Mouse (Mus musculus) CH12.LX (cell line): ENCODE results near the gene Prep. TPM values are rescaled to one million over a fixed set of nuclear protein-coding genes. Genes with fewer than 3 reads are reported as not detected.

ENCODE experiments used
- DNase-seq: peaks from one replicate; pipeline ENCODE4 v3.0.0-alpha.2; 2013; ENCODE audit errors: extremely low read depth
- H3K27ac ChIP-seq: 2 replicates; pipeline ENCODE4 v1.5.1; 2012; ENCODE audit warnings: low read depth, mild to moderate bottlenecking, control low read depth, moderate library complexity; ENCODE audit not compliant: insufficient read depth
- H3K27me3 ChIP-seq: replicated peaks from 2 replicates; pipeline ENCODE3; 2012; ENCODE audit warnings: inconsistent platforms
- H3K36me3 ChIP-seq, 2 experiments: replicated peaks in 1 of 2; 2 replicates each; pipeline versions ENCODE3 to v1.6.1; 2012; ENCODE audit warnings: inconsistent platforms in 1 of 2, low read length in 1 of 2, mild to moderate bottlenecking in 1 of 2, mixed read lengths in 1 of 2, moderate library complexity in 1 of 2; ENCODE audit not compliant: control insufficient read depth in 1 of 2, insufficient read depth in 1 of 2
- H3K4me1 ChIP-seq, 2 experiments: 2 replicates each; pipeline ENCODE4 v1.6.1; 2012; ENCODE audit warnings: inconsistent platforms in 1 of 2, moderate library complexity in 1 of 2; ENCODE audit not compliant: insufficient read depth in 2 of 2, control insufficient read depth in 1 of 2
- H3K4me2 ChIP-seq: 2 replicates; pipeline ENCODE4 v1.6.1; 2012; ENCODE audit warnings: low read depth, mild to moderate bottlenecking, control low read depth; ENCODE audit not compliant: poor library complexity, insufficient read depth, severe bottlenecking
- H3K4me3 ChIP-seq, 3 experiments: fragments of 150-350 bp in 1 of 3; sonication (generic) in 1 of 3; replicated peaks in 1 of 3; 2 replicates each; pipeline versions ENCODE3 to v1.5.1; 2011 to 2012; ENCODE audit warnings: low read depth in 2 of 3, low read length in 2 of 3, mild to moderate bottlenecking in 2 of 3, moderate library complexity in 2 of 3, control low read depth in 1 of 3, improper control_type of control experiment in 1 of 3, inconsistent platforms in 1 of 3, mixed read lengths in 1 of 3; ENCODE audit not compliant: poor library complexity in 1 of 3
- H3K79me2 ChIP-seq: replicated peaks from 2 replicates; pipeline ENCODE4 v1.6.1; 2012; ENCODE audit warnings: mild to moderate bottlenecking, moderate library complexity; ENCODE audit not compliant: control insufficient read depth, poor library complexity, insufficient read depth, severe bottlenecking; ENCODE audit errors: extremely low read depth
- H3K9ac ChIP-seq: 2 replicates; pipeline ENCODE4 v1.6.1; 2012; ENCODE audit warnings: low read depth, mild to moderate bottlenecking, control low read depth, moderate library complexity; ENCODE audit not compliant: insufficient read depth
- H3K9me3 ChIP-seq: replicated peaks from 2 replicates; pipeline ENCODE3; 2012; ENCODE audit warnings: low read length, inconsistent platforms, mixed read lengths
- CHD1 ChIP-seq: IDR thresholded peaks from 2 replicates; pipeline ENCODE4 v1.6.1; 2012; ENCODE audit warnings: low read depth, low read length, improper control_type of control experiment, inconsistent platforms
- CHD2 ChIP-seq: IDR thresholded peaks from 2 replicates; pipeline ENCODE4 v1.6.1; 2011; ENCODE audit warnings: low read length, improper control_type of control experiment
- CTCF ChIP-seq, 2 experiments: IDR thresholded peaks in 1 of 2; conservative IDR thresholded peaks in 1 of 2; 2 replicates each; pipeline ENCODE4 v1.5.1; 2011 to 2012; ENCODE audit warnings: low read depth in 2 of 2, low read length in 2 of 2, improper control_type of control experiment in 1 of 2, inconsistent platforms in 1 of 2, mild to moderate bottlenecking in 1 of 2, moderate library complexity in 1 of 2
- HCFC1 ChIP-seq: IDR thresholded peaks from 2 replicates; pipeline ENCODE4 v1.6.1; 2012; ENCODE audit warnings: low read depth, mild to moderate bottlenecking, inconsistent platforms, low read length, improper control_type of control experiment
- IRF4 ChIP-seq: IDR thresholded peaks from 2 replicates; pipeline ENCODE4 v1.6.1; 2014; ENCODE audit warnings: low read depth, mild to moderate bottlenecking, inconsistent platforms, low read length, improper control_type of control experiment
- MAZ ChIP-seq: IDR thresholded peaks from 2 replicates; pipeline ENCODE4 v1.6.1; 2012; ENCODE audit warnings: low read depth, mild to moderate bottlenecking, inconsistent platforms, low read length, improper control_type of control experiment, moderate library complexity
- MEF2A ChIP-seq: IDR thresholded peaks from 2 replicates; pipeline ENCODE4 v1.6.1; 2014; ENCODE audit warnings: low read depth, mild to moderate bottlenecking, inconsistent platforms, low read length, improper control_type of control experiment, borderline replicate concordance
- POLR2A ChIP-seq: IDR thresholded peaks from 2 replicates; pipeline ENCODE4 v1.6.1; 2011; ENCODE audit warnings: low read depth, mild to moderate bottlenecking, improper control_type of control experiment, low read length
- POLR2AphosphoS2 ChIP-seq: IDR thresholded peaks from 2 replicates; pipeline ENCODE4 v1.6.1; 2011; ENCODE audit warnings: low read depth, low read length, improper control_type of control experiment
- RAD21 ChIP-seq: IDR thresholded peaks from 2 replicates; pipeline ENCODE4 v1.6.1; 2011; ENCODE audit warnings: low read depth, mild to moderate bottlenecking, low read length, improper control_type of control experiment, moderate library complexity
- SMC3 ChIP-seq: IDR thresholded peaks from 2 replicates; pipeline ENCODE4 v1.6.1; 2011; ENCODE audit warnings: low read depth, low read length, improper control_type of control experiment
- TBP ChIP-seq: conservative IDR thresholded peaks from 2 replicates; pipeline ENCODE4 v1.6.1; 2011; ENCODE audit warnings: low read depth, low read length, improper control_type of control experiment
- USF1 ChIP-seq: IDR thresholded peaks from 2 replicates; pipeline ENCODE4 v1.6.1; 2014; ENCODE audit warnings: low read depth, mild to moderate bottlenecking, inconsistent platforms, low read length, improper control_type of control experiment
- dilution Hi-C: fragments of 300-500 bp; cut with MboI; formaldehyde crosslinking; loops from 2 replicates; pipeline ENCODE4 v1.14.3; 2020; ENCODE audit warnings: low sequenced_read_pairs; ENCODE audit not compliant: extremely low pct_unique_long_range_greater_than_20kb, extremely low pct_ligation_motif_present
- in situ Hi-C: fragments of 300-500 bp; cut with MboI; formaldehyde crosslinking; loops from 3 replicates; pipeline ENCODE4 v1.14.3; 2019; ENCODE audit warnings: low sequenced_read_pairs, low pct_ligation_motif_present, low pct_unique_long_range_greater_than_20kb, mixed read lengths
- polyA plus RNA-seq: library from polyadenylated mRNA; unstranded; fragments of >175 nt; gene quantifications from 2 replicates; pipeline ENCODE4 v1.2.1, GENCODE M21; 2012; ENCODE audit warnings: low read depth; ENCODE audit not compliant: insufficient read length
- total RNA-seq, 2 experiments: library from RNA; depleted of rRNA; stranded (reverse); fragments of 300-350 nt in 1 of 2; fragments of >200 nt in 1 of 2; gene quantifications; 2 replicates each; pipeline ENCODE4 v1.2.3; 2012 to 2014

Gene Prep
- total and polyA plus RNA-seq, 3 experiments, result 17.6 to 28.2 (median 25.7) TPM

- no peaks in the 10 kb centered on the region for H3K79me2 ChIP-seq
- no peak overlapping the region for H3K9ac ChIP-seq
- H3K9me3 ChIP-seq, result no peaks in the 10 kb centered on the region
- dilution Hi-C loops, result no loop called here
- TF ChIP-seq CHD2 (no peak), CTCF (conservative IDR thresholded peaks at IDR 0.05 in 1 of 2, IDR thresholded peaks at IDR 0.05 in 1 of 2; ENCODE audit: low read depth in 2 of 2, low read length in 2 of 2) (peak in 1 of 2 experiments; percentile 55; a peak in 2 of 4 replicates), CHD1 (no peak), TBP (no peak), RAD21 (peak; percentile 58), MAZ (no peak), POLR2AphosphoS2 (no peak), SMC3 (peak; percentile 20; the same call in 1 of the 2 replicates), HCFC1 (no peak)
- TF ChIP-seq, all 38 proteins: peak for 3
- Histone ChIP-seq H3K4me2 (no peak overlapping the region), H3K4me1 (no peaks in the 10 kb centered on the region), H3K27ac (no peak overlapping the region), H3K4me3 (no peak overlapping the region), H3K36me3 (no peaks in the 10 kb centered on the region), H3K27me3 (no peaks in the 10 kb centered on the region)
- in situ Hi-C loops, result no loop called here
- no peak for DNase-seq
These were observed 118.5 kb downstream of the Prep start for GRCm38 (mm10) chr10:45185457-45185856.

DNA sequence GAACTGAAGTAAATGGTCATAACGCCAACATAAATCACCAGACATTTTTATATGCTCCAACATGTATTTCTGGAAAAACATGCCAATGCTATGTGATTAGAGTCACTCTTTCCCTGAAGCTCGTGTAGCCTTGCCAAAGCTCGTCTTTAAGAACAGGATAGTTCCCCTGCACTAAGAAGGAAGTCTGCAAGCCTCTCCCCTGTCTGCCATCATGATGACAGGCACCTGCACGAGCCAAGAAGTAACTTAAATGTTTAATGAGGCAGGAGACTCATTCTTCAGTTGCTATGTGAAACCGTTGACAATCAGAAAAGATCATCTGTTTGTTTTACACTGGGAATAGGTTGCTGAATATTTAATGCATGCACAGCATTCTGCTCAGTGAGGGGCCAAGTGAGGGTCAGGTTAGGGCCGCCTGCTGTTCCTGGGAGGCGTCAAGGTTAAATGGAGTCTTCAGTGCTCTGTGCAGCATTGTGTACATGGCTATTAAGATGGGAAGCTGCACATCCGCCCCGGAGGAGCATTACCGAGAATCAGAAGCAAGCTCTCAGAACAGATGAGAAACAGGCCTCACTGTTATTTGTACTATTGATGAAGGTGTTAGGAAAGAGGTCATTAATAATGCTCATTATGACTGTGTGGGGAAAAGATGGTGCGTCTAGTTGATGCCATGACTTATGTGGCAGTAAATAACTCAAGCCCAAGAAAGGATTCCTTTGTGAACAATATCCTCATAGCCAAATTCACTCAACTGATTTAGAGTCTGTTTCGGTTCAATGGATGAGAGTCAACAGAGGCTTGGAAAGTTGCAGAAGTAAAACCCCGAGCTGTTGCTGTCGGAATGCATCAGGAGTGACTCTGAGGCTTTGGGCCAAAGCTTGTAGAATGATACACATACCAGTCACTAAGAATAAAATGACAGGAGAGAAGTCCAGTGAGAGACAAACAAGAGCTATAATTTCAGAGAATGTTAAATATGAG is 126.6 kb downstream of the Prep start:
- Histone ChIP-seq H3K4me1 (no peaks in the 10 kb centered on the region), H3K27ac (no peak overlapping the region), H3K79me2 (no peaks in the 10 kb centered on the region), H3K9me3 (peaks cover 1% of the 10 kb centered on the region), H3K4me3 (no peak overlapping the region), H3K27me3 (no peaks in the 10 kb centered on the region), H3K4me2 (no peak overlapping the region), H3K9ac (no peak overlapping the region), H3K36me3 (no peaks in the 10 kb centered on the region)
- no peak for DNase-seq
- in situ Hi-C loops (no loop called here), dilution Hi-C loops (no loop called here)
- TF ChIP-seq IRF4 (no peak), USF1 (no peak), POLR2A (no peak)

DNA sequence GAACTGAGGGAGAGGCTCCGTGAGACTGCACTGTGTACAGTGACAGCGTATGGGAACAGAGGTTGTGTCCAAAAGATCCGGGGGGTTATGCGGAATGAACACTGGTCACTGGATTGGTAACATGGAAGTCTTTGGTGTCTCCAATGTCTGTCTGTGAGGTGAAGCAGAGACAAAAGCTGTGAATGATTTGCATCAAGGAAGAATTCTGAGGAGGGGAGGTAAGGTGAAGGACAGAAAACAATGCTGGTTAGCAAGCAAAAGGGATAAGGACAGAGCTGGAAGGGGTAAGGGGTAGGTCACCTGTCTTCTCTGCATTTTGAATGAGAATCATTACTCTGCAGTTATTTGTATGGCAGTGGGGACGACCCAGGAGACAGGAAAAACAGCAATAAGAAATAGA is 127.5 kb downstream of the Prep start:
- Histone ChIP-seq H3K4me2 (no peak overlapping the region), H3K4me3 (no peak overlapping the region), H3K79me2 (no peaks in the 10 kb centered on the region), H3K4me1 (no peaks in the 10 kb centered on the region), H3K9ac (no peak overlapping the region), H3K27ac (no peak overlapping the region), H3K27me3 (no peaks in the 10 kb centered on the region), H3K36me3 (no peaks in the 10 kb centered on the region)
- DNase-seq, result no peak
- dilution Hi-C loops (no loop called here), in situ Hi-C loops (no loop called here)
- no peak for TF ChIP-seq MEF2A
- TF ChIP-seq, all 38 proteins: peak for 0
- H3K9me3 ChIP-seq, result peaks cover 1% of the 10 kb centered on the region
